In the genomic region with DNA sequence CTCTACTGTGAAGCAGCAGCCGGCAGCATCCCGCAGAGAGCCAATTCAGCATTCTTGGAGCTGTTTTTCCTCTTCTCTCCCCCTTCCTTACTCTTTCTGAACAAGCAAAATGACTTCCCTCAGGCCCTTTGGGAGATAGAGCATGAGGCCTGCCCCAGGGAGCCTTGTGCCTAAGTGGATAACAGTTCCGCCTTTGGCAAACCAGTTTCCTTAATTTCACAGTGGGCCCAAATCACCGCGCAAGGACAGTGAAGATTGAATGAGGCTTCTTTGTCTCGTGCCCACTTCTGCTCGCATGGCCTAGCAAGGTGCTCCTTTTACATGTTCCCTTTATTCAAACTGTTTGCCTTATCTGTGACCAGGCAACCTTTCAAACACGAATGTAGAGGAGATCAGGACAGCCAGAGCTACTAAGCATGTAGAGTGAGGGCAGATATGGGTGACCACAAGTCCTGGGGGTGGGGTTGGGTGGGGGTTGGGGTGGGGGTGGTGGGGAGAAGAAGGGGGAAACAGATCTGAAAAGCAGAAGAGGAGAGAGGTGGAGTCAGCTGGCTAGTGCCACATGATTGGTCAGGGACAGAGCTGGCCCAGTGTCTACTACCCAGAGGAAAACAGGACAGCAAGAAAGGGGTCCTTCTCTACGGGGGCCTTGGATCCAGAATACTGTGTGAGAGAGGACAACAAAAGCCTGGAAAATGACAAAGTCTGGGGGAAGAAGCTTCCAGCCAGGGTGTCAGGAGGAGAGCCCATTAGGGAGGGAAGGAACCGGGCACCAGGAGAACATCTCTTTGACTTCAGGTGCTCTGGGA, we compare ENCODE assay signal across 8 mouse cellular contexts.
DNase-seq lines count a peak whose midpoint lies in the region; ATAC-seq and TF ChIP-seq lines count a peak whose summit lies in the region.

No protein-coding gene starts in this region.

- no peak for DNase-seq in heart, embryonic 10.5 days (ENCODE audit: low spot score)
- no peak for DNase-seq in heart, adult 8-10 months (ENCODE audit: low spot score)
- no peak for DNase-seq in midbrain, postnatal 0 days (ENCODE audit: low spot score)
- DNase-seq in thymus, adult 2 months, result no peak
- no peak for DNase-seq in T-cell, adult 2 months (ENCODE audit: low spot score)
- DNase-seq in kidney, postnatal 36 days, result no peak

- H3K27ac ChIP-seq in heart, embryonic 10.5 days, result peak overlapping the region; percentile 67
- peak overlapping the region; percentile 41 for H3K27ac ChIP-seq in embryonic facial prominence, embryonic 13.5 days
- peak overlapping the region; percentile 29; the same call in 1 of the 2 replicates for H3K27ac ChIP-seq in intestine, embryonic 15.5 days
- H3K27ac ChIP-seq in midbrain, postnatal 0 days (ENCODE audit: low read depth, low read length), result peak overlapping the region; percentile 62
- no peak overlapping the region for H3K27ac ChIP-seq in thymus, adult 2 months (ENCODE audit: control insufficient read depth, insufficient read depth, low read length)

- H3K9ac ChIP-seq in embryonic facial prominence, embryonic 13.5 days, result peak overlapping the region; percentile 67
- H3K9ac ChIP-seq in intestine, embryonic 15.5 days, result peak overlapping the region; percentile 24; the same call in 1 of the 2 replicates
- H3K9ac ChIP-seq in midbrain, postnatal 0 days (replicated peaks; ENCODE audit: low read length, poor library complexity, severe bottlenecking), result peak overlapping the region; percentile 34

- TF ChIP-seq POLR2A in thymus, adult 2 months (IDR thresholded peaks at IDR 0.05; ENCODE audit: control insufficient read depth, extremely low read depth, insufficient read depth, low read length, poor library complexity), result no peak

- WGBS in heart, embryonic 10.5 days, result 18% methylated on average over 10 of the region's 10 CpGs
- 21% methylated on average over 10 of the region's 10 CpGs for WGBS in embryonic facial prominence, embryonic 13.5 days
- WGBS in intestine, embryonic 15.5 days, result 38% methylated on average over 10 of the region's 10 CpGs
- 11% methylated on average over 10 of the region's 10 CpGs for WGBS in midbrain, postnatal 0 days
- WGBS in thymus, adult 2 months, result 53% methylated on average over 10 of the region's 10 CpGs

- H3K4me2 ChIP-seq in embryonic facial prominence, embryonic 13.5 days, result peak overlapping the region; percentile 64
- peak overlapping the region; percentile 68 for H3K4me2 ChIP-seq in intestine, embryonic 15.5 days (replicated peaks)
- H3K4me2 ChIP-seq in midbrain, postnatal 0 days (ENCODE audit: low read depth, low read length, poor library complexity, severe bottlenecking), result peak overlapping the region; percentile 61

- H3K4me1 ChIP-seq in heart, embryonic 10.5 days, result peaks cover 10% of the 10 kb centered on the region; the same call in 1 of the 2 replicates
- H3K4me1 ChIP-seq in embryonic facial prominence, embryonic 13.5 days, result peaks cover 9% of the 10 kb centered on the region
- H3K4me1 ChIP-seq in intestine, embryonic 15.5 days (replicated peaks), result 0 out of 2 replicates have a peak, but pooled peaks cover 4% of the 10 kb centered on the region
- H3K4me1 ChIP-seq in midbrain, postnatal 0 days (ENCODE audit: insufficient read depth, low read length), result peaks cover 7% of the 10 kb centered on the region; the same call in 1 of the 2 replicates
- H3K4me1 ChIP-seq in thymus, adult 2 months (replicated peaks; ENCODE audit: control insufficient read depth, insufficient read depth, low read length), result no peaks in the 10 kb centered on the region; the same call in 1 of the 2 replicates

- no peaks in the 10 kb centered on the region for H3K36me3 ChIP-seq in heart, embryonic 10.5 days
- no peaks in the 10 kb centered on the region for H3K36me3 ChIP-seq in embryonic facial prominence, embryonic 13.5 days
- H3K36me3 ChIP-seq in intestine, embryonic 15.5 days, result no peaks in the 10 kb centered on the region
- no peaks in the 10 kb centered on the region for H3K36me3 ChIP-seq in midbrain, postnatal 0 days (ENCODE audit: insufficient read depth, low read length)
- H3K36me3 ChIP-seq in thymus, adult 2 months (ENCODE audit: control insufficient read depth, insufficient read depth, low read length), result no peaks in the 10 kb centered on the region

- no peak for TF ChIP-seq CTCF in midbrain, postnatal 0 days (IDR thresholded peaks at IDR 0.05)
- TF ChIP-seq CTCF in thymus, adult 2 months (IDR thresholded peaks at IDR 0.05; ENCODE audit: borderline replicate concordance, control insufficient read depth, extremely low read depth, insufficient read depth, low read length, poor library complexity), result no peak

- no peaks in the 10 kb centered on the region for H3K9me3 ChIP-seq in heart, embryonic 10.5 days
- H3K9me3 ChIP-seq in embryonic facial prominence, embryonic 13.5 days, result no peaks in the 10 kb centered on the region
- H3K9me3 ChIP-seq in intestine, embryonic 15.5 days, result no peaks in the 10 kb centered on the region
- no peaks in the 10 kb centered on the region for H3K9me3 ChIP-seq in midbrain, postnatal 0 days (ENCODE audit: low read length)

- H3K4me3 ChIP-seq in heart, embryonic 10.5 days, result peak overlapping the region; percentile 59
- H3K4me3 ChIP-seq in embryonic facial prominence, embryonic 13.5 days, result peak overlapping the region; percentile 42
- H3K4me3 ChIP-seq in intestine, embryonic 15.5 days (replicated peaks), result peak overlapping the region; percentile 36
- H3K4me3 ChIP-seq in midbrain, postnatal 0 days (ENCODE audit: low read depth, low read length), result peak overlapping the region; percentile 34
- no peak overlapping the region for H3K4me3 ChIP-seq in thymus, adult 2 months (ENCODE audit: control insufficient read depth, insufficient read depth, low read length)

- no peak for ATAC-seq in embryonic facial prominence, embryonic 13.5 days (ENCODE audit: insufficient number of reproducible peaks, insufficient read depth, low FRiP score, low TSS enrichment, low read depth)
- peak; percentile 27; the same call in 1 of the 2 replicates for ATAC-seq in intestine, embryonic 15.5 days
- peak; percentile 26 for ATAC-seq in midbrain, postnatal 0 days (ENCODE audit: low FRiP score)

- peaks cover 10% of the 10 kb centered on the region; the same call in 1 of the 2 replicates for H3K27me3 ChIP-seq in heart, embryonic 10.5 days (ENCODE audit: insufficient read depth, poor library complexity, severe bottlenecking)
- H3K27me3 ChIP-seq in embryonic facial prominence, embryonic 13.5 days, result no peaks in the 10 kb centered on the region
- H3K27me3 ChIP-seq in intestine, embryonic 15.5 days (replicated peaks), result no peaks in the 10 kb centered on the region
- H3K27me3 ChIP-seq in midbrain, postnatal 0 days (ENCODE audit: insufficient read depth, low read length), result no peaks in the 10 kb centered on the region
- H3K27me3 ChIP-seq in thymus, adult 2 months (ENCODE audit: control insufficient read depth, insufficient read depth, low read length), result no peaks in the 10 kb centered on the region
